Mouse (Mus musculus) heart, embryonic 16.5 days (tissue): ENCODE data around the gene Spint3. TPM values are rescaled to one million over a fixed set of nuclear protein-coding genes. Genes with fewer than 3 reads are reported as not detected.
"Not testable (repeated sequence)": the region's sequence is repeated elsewhere in the genome, so short reads cannot be mapped to it uniquely, and the experiment has no call there.

Experiments used
- ATAC-seq: fragments of 200-750 bp; cut with Nextera tagmentation; replicated peaks from 2 replicates; pipeline ENCODE4 v1.8.0; 2017; ENCODE audit warnings: moderate number of reproducible peaks; ENCODE audit not compliant: insufficient read depth, low FRiP score; ENCODE audit errors: extremely low read depth
- H3K27ac ChIP-seq: fragments of 300-500 bp; sonication (generic); 2 replicates; pipeline ENCODE4 v1.5.1; 2014; ENCODE audit warnings: mild to moderate bottlenecking, low read length, control low read depth, moderate library complexity
- H3K27me3 ChIP-seq: fragments of 300-500 bp; sonication (generic); 2 replicates; pipeline ENCODE4 v1.6.1; 2014; ENCODE audit warnings: low read length, mixed read lengths; ENCODE audit not compliant: control insufficient read depth, insufficient read depth
- H3K36me3 ChIP-seq: fragments of 300-500 bp; sonication (generic); 2 replicates; pipeline ENCODE4 v1.6.1; 2014; ENCODE audit not compliant: control insufficient read depth, insufficient read depth
- H3K4me1 ChIP-seq: fragments of 300-500 bp; sonication (generic); 2 replicates; pipeline ENCODE4 v1.6.1; 2014; ENCODE audit warnings: low read length, mixed read lengths; ENCODE audit not compliant: control insufficient read depth, insufficient read depth
- H3K4me2 ChIP-seq: fragments of 300-500 bp; sonication (generic); 2 replicates; pipeline ENCODE4 v1.6.1; 2014; ENCODE audit warnings: low read depth, mild to moderate bottlenecking, control low read depth, low read length
- H3K4me3 ChIP-seq: fragments of 300-500 bp; sonication (generic); 2 replicates; pipeline ENCODE4 v1.5.1; 2014; ENCODE audit warnings: mild to moderate bottlenecking, control low read depth, low read length
- H3K9ac ChIP-seq: fragments of 300-500 bp; sonication (generic); 2 replicates; pipeline ENCODE4 v1.6.1; 2014; ENCODE audit warnings: low read length, control low read depth
- H3K9me3 ChIP-seq: fragments of 300-500 bp; sonication (generic); replicated peaks from 2 replicates; pipeline ENCODE4 v1.6.1; 2016; ENCODE audit warnings: low read length; ENCODE audit not compliant: control insufficient read depth
- WGBS: fragments of 180-500 bp; shearing (Covaris S2); extraction: QIAGEN DNeasy Blood & Tissue Kit; methylation state at CpG from one replicate; pipeline ENCODE4 v1.1.7; 2014; 5-methylcytosine and 5-hydroxymethylcytosine counted together
- polyA plus RNA-seq: library from polyadenylated mRNA; unstranded; fragments of >200 nt; fragmentation: Nextera tagmentation; extraction: Ambion mirVana; gene quantifications from 2 replicates; pipeline ENCODE4 v1.2.1, GENCODE M21; 2015

Gene Spint3
- polyA plus RNA-seq, 1 experiment from 2014 or later, result not detected

DNA sequence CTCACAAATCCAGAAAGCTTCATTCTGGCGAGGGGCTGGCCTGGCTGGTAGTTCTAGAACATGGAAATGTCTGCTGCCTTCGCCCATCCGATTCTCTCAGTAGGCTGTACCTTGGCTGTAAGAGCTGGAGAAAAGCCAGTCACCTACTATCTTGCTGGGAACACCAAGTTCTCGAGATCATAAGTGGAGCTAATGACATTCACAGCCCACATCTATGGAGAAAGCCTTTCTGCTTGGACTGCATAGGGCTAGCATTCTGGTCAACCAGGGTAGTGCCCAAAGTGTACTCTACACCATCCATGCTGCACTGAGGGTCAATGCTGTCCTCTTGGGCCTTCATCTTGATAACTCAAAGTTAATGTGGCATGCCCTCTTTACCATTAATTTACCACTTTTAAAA lies 20.2 kb upstream of the Spint3 start, which contains the start of gene Eppin:
Gene Eppin (minus strand): TSS at position 101 of the 400 bp plus-strand sequence.
- Histone ChIP-seq H3K4me2 (no peak within 1 kb of the TSS), H3K36me3 (no peaks in the 10 kb centered on the region), H3K4me3 (no peak within 1 kb of the TSS), H3K4me1 (no peaks in the 10 kb centered on the region), H3K27ac (no peak within 1 kb of the TSS), H3K27me3 (peaks cover 5% of the 10 kb centered on the region; the same call in 1 of the 2 replicates), H3K9ac (no peak within 1 kb of the TSS), H3K9me3 (no peaks in the 10 kb centered on the region)
- 66% methylated on average over 4 of the region's 4 CpGs for WGBS
- no peak for ATAC-seq

DNA sequence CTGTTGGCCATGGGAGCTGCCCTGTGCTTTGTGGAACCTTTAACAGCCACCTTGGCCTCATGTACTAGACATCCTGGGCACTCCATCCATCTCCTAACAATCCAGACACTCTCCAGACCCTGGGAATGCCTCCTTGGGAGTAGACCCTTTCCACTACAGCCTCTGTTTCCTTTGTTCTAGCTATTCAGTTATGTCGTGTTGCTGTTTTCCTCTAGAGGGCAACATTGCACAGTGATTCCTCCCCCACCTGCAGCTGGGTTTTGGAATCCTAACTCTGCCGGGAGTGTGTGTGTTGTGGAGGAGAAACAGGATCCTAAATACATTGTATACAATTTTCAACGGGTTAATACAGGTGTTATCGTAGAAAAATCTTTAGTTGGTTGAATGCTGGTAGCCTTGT lies 18.8 kb upstream of the Spint3 start:
- Histone ChIP-seq H3K4me1 (no peaks in the 10 kb centered on the region), H3K9me3 (no peaks in the 10 kb centered on the region), H3K9ac (no peak overlapping the region), H3K27me3 (peaks cover 5% of the 10 kb centered on the region; the same call in 1 of the 2 replicates), H3K4me2 (no peak overlapping the region), H3K4me3 (no peak overlapping the region), H3K27ac (no peak overlapping the region), H3K36me3 (no peaks in the 10 kb centered on the region)
- ATAC-seq, result no peak
- 7% methylated on average over 4 of the region's 4 CpGs for WGBS

DNA sequence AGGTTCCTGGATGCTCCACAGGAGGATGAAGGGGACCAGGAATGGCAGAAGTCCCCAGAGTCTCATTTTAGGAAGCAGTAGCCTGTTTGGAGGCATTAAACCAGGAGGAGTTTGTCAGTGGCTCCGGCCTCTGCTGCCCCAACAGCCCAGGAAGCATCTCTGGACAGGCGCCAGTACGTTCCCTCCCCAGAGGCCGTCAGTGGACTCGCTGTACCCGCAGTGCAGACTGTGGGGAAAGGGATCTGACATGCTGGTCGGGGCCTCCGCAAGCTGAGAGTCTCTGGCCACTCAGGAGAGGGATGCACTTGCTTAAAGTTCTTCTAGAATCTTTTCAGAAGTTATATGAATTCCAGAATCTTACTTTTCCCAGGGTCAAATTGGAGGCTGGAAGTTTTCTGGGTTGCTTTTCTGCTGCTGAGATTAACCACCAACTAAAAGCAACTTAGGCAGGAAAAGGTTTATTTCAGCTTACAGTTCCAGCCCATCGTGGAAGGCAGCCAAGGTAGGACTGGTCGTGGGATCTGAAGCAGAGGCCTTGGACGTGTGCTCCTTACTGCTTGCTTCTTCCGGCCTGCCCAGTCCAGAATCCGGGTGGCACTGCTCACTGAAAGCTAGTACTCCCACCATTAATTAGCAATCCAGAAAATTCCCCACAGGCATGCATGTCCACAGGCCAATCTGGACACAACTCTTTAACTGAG lies 11.9 kb upstream of the Spint3 start, which contains the start of gene Wfdc6a:
Gene Wfdc6a (minus strand): TSS at position 423 of the 701 bp plus-strand sequence.
- not testable (repeated sequence) for H3K4me3 ChIP-seq, H3K4me2 ChIP-seq, H3K4me1 ChIP-seq, H3K9me3 ChIP-seq, H3K9ac ChIP-seq, ATAC-seq, H3K36me3 ChIP-seq, H3K27ac ChIP-seq, H3K27me3 ChIP-seq
- WGBS, result 41% methylated on average over 13 of the region's 13 CpGs

DNA sequence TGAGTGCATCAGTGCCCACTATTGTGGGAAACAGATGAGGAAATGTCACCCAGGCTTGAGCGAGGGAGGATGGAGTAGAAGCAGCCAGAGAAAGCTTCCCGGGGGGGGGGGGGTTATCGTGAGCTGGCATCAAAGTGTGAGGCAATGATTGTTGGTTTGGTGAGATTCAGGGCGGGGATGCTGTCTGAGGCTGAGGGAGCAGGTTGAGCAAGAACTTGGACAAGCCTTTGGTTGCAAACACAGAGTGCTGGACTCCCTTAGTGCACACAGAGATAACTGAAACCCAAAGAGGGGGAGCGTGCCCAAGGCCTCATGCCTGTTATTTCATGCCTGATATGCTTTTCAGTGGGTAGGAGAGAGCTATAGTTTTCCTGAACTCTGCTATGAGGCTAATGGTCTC lies 5.8 kb downstream of the Spint3 start:
- H3K9me3 ChIP-seq, result peaks cover 3% of the 10 kb centered on the region; the same call in 1 of the 2 replicates
- WGBS, result 78% methylated on average over 5 of the region's 5 CpGs
- ATAC-seq, result no peak

DNA sequence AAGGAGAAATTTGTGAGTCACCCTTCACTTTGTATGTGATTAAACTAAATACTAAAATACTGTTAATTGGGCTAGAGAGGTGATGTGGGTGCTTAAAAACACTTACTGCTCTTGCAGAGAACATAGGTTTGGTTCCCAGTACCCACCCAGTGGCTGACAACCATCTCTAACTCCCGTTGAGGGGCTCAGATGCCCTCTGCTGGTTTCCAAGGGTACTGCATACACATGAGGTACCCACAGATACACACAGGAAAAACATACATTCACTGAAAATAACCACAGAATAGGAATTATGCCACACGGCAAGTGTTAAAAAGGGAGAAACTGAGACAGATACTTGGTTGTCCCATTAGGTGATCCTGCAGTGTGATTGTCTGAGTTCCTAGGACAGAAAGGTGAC lies 6.3 kb downstream of the Spint3 start:
- no peak for ATAC-seq
- Histone ChIP-seq H3K4me2 (no peak overlapping the region), H3K9me3 (peaks cover 3% of the 10 kb centered on the region; the same call in 1 of the 2 replicates), H3K36me3 (no peaks in the 10 kb centered on the region), H3K27me3 (peaks cover 29% of the 10 kb centered on the region), H3K4me3 (no peak overlapping the region), H3K27ac (no peak overlapping the region), H3K4me1 (peaks cover 5% of the 10 kb centered on the region), H3K9ac (no peak overlapping the region)
- 78% methylated on average over 2 of the region's 2 CpGs for WGBS

More for the DNA sequence above, 5.8 kb downstream of the Spint3 start:
- Histone ChIP-seq H3K9ac (no peak overlapping the region), H3K4me1 (peaks cover 5% of the 10 kb centered on the region), H3K27ac (no peak overlapping the region), H3K27me3 (peaks cover 24% of the 10 kb centered on the region), H3K36me3 (no peaks in the 10 kb centered on the region), H3K4me2 (no peak overlapping the region), H3K4me3 (no peak overlapping the region)

DNA sequence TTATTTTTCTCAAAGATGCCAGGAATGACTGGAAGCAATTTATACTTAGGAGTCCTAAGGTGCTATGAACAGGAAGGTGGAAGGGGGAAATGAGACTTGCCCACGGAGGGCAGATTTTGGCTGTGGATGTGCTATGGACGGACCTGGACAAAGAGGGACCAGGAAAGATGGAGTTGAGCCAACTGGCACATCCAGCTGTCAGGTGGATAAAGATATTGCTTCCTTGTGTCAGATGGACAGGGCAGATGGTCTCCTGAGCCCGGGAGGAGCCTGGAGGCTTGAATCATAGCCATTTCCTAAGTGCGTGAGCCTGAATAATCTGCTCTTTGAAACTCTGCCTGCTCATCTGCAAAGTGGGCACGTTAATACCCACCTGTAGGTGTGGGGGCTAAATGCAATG lies 8.9 kb downstream of the Spint3 start:
- no peak for ATAC-seq
- Histone ChIP-seq H3K9ac (no peak overlapping the region), H3K4me3 (no peak overlapping the region), H3K27me3 (peaks cover 33% of the 10 kb centered on the region), H3K36me3 (no peaks in the 10 kb centered on the region), H3K4me1 (peaks cover 5% of the 10 kb centered on the region), H3K27ac (no peak overlapping the region), H3K9me3 (peaks cover 3% of the 10 kb centered on the region; the same call in 1 of the 2 replicates), H3K4me2 (no peak overlapping the region; the same call in 1 of the 2 replicates)
- WGBS, result 67% methylated on average over 5 of the region's 5 CpGs

DNA sequence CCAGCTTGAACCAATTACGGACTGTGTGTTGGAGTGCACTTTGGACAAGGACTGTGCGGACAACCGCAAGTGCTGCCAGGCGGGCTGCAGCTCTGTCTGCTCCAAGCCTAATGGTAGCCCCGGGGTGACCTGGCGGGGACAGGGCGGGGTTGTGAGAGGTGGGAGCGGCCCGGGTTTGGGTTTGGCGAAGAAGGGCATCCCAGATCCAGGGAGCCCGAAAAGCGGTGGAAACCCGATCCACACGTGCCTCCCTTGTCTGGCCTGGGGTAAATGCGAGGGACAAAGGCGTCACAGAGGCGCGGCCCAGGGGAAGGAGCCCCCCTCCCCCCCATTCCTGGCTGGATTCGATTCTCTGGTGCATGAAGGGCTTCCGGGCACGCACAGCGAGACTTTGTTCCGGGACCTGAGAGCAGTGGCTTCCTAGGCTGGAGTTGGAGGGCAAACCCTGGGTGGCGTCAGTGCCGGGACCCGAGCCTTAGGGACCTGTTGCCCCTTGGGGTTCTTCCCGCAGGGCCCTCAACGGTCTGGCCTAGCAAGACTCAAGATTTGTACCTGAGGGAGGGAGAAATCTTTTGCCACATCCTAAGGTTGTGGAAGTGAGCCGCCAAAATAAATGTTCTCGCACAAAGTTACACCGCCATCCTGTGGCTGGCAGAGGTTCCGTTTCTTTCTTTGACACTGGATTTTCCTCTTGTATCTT lies 9.8 kb downstream of the Spint3 start:
- WGBS, result under 1% methylated on average over 32 of the region's 32 CpGs
- Histone ChIP-seq H3K9ac (peak overlapping the region; percentile 77), H3K27me3 (peaks cover 33% of the 10 kb centered on the region), H3K9me3 (peaks cover 3% of the 10 kb centered on the region; the same call in 1 of the 2 replicates), H3K27ac (no peak overlapping the region), H3K4me2 (peak overlapping the region; percentile 95), H3K4me1 (peaks cover 7% of the 10 kb centered on the region), H3K4me3 (peak overlapping the region; percentile 53), H3K36me3 (no peaks in the 10 kb centered on the region)
- peak; percentile 38 for ATAC-seq

DNA sequence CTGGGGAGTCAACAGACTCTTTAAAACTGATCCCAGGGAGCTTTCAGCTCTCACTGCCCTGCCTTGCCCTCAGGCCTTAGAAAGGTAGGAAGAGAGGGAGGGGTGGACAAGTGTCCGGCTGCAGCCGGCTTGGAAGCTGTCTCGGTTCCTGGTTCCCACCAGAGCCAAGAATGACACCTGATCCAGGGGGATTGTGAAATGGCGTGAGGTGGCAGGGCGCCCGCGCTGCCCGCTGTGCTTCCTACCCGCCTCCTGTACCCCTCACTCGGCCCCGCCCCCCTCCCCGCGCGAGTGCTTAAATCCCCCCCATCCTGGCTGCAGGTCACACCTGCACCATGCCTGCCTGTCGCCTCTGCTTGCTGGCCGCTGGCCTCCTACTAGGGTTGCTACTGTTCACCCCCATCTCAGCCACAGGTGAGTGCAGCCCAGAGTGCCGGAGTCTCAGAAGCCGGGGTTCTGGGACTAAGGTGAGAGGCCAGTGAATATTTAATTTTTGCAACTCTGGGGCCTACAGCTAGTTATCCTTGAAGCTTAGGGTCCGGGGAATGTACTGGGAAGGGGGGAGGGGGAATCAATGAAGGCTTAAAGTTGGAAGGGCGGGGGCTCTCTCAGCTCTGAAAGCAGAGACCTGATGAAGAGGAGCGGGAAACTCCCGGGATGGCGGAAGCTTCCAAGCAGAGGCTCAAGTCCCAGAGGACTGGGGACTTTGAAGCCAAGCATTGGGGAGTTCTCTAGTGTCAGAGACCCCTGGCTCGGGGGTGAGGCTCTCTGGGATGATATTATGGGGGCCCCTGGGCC lies 10.7 kb downstream of the Spint3 start, which contains the start of gene Wfdc2:
Gene Wfdc2 (plus strand): TSS at position 23 of the 798 bp plus-strand sequence.
- peaks cover 7% of the 10 kb centered on the region for H3K4me1 ChIP-seq
- no peak within 1 kb of the TSS for H3K27ac ChIP-seq
- peak within 1 kb of the TSS; percentile 95 for H3K4me2 ChIP-seq
- H3K9me3 ChIP-seq, result peaks cover 3% of the 10 kb centered on the region; the same call in 1 of the 2 replicates
- peak within 1 kb of the TSS; percentile 53 for H3K4me3 ChIP-seq
- ATAC-seq, result no peak
- peak within 1 kb of the TSS; percentile 77 for H3K9ac ChIP-seq
- 7% methylated on average over 24 of the region's 24 CpGs for WGBS
- peaks cover 33% of the 10 kb centered on the region for H3K27me3 ChIP-seq
- no peaks in the 10 kb centered on the region for H3K36me3 ChIP-seq
